Mouse (Mus musculus) activated CD4-positive, CD25-positive, alpha-beta regulatory T cell, adult 4 months (primary cell): Measurements from ENCODE around the gene Odaph. TPM values are rescaled to one million over a fixed set of nuclear protein-coding genes. Genes with fewer than 3 reads are reported as not detected.

Experiments
- ATAC-seq: one replicate; pipeline ENCODE4 v1.8.0; 2017
- polyA plus RNA-seq, 2 experiments: library from polyadenylated mRNA; unstranded; fragments of 100-300 nt; shearing (Covaris generic); gene quantifications; one replicate each; pipeline ENCODE4 v1.2.1; 2017

The Odaph gene
- polyA plus RNA-seq, 2 experiments from 2014 or later = not detected

DNA sequence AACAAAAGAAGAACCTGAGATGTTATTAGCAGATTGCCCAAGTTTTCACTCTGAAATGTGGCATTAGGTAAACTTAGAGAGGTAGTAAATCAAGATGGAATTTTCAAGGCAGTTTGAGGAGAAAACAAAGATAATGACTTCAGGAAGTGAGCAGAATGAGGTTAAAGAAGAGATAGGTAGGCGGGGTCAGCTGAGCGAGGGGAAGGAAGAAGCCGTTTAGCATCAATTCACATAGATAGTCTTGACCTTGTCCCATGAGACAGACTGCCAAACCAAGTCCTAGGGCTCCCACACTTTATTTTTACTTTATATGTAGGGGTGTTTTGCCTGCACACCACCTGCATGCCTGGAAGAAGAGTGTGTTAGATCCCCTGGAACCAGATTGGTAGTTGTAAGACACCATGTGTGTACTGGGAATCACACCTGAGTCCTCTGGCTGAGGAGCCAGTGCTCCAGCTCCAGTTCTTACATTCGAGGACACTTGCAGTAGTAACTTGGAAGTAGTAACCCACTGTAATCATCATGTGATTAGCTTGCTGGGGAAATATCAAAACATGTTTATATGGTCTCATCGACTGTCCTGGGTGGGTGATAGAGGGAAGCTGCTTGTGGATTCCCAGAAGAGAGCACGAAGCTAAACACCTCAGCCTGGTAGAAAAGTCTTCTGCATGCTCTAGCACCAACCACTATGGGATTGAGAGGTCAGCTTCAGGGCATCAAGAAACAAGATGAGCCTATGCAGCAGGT, 4.1 kb downstream of the Odaph start:
- ATAC-seq = no peak

DNA sequence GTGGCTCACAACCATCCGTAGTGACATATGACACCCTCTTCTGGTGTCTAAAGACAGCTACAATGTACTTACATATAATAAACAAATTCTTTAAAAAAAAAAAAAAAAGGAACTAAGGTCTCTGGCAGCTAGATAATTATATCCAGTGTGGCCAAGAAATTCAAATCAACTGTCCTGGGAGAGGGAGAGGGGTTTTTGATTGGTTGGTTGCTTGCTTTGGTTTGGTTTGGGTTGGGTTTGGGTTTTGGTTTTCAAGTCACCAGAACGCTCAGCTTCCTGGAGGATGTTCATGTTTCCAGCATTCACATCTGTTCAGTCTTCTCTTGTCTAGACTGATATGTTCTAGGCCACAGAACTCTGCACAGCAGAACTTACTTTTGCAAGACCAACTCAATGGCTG, 5.8 kb downstream of the Odaph start:
- no peak for ATAC-seq

DNA sequence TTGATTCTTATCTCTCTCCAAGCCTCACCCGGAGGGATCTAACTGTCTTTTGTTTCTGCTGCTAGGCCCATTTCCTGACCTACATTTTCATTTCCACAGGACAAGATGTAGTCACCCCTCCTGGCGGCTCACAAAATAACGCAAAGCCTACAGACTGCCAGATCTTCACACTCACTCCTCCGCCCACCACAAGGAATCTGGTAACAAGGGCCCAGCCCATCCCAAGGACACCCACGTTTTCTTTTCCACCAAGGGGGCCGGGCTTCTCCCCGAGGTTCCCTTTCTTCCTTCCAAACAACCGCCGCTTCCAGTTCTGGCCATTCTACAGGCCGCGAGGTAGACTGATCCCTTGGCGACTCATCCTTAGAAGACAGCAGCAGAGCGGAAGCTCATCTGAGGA, 7.3 kb downstream of the Odaph start:
- no peak for ATAC-seq

DNA sequence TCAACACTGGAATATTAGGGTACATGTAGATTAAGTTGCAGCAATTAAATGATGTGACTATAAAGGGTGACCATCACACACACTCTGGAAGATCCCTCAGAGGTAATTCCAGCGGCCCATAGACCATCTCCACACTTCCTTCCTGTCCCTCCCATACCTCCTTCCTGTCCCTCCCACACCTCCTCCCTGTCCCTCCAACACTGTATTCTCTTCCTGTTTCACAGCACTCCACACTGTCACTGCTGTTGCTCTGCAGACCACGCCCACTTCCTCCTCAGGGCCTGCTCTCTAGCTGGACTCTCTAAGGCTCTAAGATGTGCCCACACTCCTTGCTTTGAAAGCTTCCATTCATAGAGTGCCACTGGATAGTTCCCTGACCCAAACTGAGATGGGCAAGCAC, 13.5 kb downstream of the Odaph start:
- peak; percentile 82 for ATAC-seq

DNA sequence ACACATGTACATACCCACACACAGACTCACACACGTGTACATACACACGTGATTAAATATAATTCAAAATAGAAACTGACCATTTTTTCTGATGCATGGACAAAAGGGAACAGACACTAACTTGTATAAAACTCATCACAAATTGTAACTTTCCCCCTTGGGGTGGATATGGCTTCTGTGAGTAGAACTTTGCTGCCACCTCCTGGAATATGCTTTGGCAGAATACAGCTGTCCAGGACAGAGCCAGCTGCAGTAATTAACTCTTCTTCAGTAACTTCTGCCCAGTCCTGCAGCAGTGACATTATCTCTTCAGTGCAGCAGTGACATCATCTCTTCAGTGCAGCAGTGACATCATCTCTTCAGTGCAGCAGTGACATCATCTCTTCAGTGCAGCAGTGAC, 15.7 kb downstream of the Odaph start:
- peak; percentile 56 for ATAC-seq

DNA sequence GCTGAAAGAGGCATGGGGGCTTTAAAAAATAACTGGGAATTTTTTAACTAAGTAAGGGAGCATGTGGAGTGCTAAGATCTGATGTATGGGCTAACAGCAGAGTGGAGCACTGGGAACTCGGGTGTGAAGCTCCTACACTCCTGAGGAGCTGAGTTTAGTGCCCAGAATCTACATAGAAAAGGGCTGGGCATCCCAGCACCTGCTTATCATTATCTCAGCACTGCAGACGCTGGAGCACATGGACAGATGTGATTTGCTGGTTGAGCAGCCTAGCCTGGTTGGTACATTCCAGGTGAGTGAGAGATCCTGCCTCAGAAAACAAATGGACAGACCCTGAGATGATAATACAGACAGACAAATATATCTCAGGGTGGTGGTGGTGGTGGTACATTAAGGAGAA, 22.6 kb downstream of the Odaph start:
- no peak for ATAC-seq

DNA sequence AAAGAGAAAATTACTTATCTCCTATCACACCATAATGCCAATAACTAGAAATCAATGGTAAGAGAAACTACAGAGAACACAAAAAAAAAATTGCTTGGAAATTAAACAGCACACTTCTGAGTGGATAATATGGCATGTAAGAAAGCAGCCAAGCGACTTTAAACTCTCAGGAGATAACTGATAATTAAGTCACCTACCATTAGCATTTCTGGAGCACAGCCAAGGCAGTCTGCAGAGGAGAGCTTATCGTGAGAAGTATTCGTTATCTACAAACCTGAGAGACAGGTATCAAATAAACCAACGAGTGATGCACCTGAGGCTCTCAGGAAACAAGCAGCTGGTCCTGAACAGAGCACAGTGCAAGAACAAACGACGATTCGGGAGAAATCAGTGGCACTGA, 24.5 kb downstream of the Odaph start:
- ATAC-seq = no peak

DNA sequence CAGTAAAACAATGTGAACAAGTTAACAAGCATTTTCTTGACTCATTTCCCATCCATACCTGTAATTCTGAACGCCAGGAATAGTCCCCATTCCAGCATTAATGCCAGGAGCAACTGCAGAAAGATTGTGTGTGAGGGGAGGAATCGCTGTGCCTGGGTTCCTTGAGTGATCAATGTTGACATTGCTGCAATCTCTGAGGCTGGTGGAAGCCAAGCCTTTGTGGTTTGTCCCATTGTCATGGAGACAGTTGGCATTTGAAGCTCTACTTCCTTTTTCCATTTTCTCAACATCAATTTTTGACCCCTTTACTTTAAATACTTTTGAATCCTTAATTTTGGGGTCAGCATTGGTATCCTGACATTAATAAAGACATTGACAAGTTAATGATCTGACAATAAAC, 32.7 kb downstream of the Odaph start:
- ATAC-seq = no peak

DNA sequence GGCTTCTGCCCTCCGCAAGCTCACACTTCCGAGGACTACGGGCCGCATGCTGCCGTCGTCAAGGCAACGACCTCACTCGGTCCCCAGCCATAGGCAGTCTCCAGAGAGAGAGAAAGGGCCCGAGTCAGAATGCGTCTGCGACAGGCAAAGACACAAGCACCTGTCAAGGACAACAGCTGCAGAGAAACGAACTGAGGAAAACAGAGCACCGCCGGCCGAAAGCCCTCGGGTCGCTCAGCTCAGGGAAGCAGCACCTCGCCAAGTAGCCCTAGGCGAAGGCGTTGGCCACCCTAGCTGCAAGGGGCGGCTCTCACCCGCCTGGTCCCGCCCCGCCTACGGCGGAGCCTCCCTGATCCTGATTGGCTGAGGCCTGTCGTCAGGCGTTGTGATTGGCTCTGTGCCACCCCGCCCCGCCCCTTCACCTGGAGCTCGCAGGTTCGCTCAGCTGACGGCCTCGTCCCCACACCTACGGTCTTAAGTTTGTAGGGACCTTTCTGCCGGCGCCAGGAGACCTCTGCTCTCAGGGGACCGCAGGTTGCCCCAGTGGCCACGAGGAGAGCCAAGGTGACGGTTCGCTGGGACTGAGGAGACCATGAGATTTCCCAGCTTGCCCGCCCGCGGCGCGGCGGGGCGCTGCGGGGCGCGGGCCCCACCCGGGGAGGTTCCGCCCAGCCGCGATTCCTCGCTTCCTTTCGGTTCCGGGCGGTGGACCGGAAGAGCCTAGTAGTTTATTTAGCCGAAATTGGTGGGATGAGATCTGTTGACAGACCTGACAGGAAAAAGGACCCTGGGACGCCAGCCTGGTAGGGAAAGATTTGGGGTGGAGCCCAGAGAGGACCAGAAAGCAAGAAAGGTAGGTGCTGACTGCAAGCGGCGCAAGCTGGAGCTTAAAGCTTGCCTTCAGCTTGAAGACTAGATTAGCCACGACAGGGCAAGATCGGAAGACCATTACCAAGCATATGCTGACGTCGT, 55.4 kb downstream of the Odaph start:
- ATAC-seq = peak; percentile 98

DNA sequence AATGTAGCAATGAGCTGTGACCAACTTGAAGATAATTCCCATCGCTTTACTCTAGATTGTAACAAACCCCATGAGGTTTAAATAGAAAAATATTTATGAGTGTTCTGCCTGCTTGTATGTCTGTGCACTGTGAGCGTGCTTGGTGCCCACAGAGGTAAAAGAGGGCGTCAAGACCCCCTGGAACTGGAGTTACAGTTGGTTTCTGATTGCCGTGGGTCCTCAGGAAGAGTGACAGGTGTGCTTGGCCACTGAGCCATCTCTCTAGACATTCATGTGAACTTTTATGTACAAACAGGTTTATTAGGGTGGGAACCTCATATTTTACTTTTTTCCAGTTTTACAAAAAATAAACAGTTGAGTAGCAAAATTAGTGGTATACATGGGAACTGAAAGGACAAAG, 56.5 kb downstream of the Odaph start, which contains the start of gene Cdkl2:
Gene Cdkl2, minus strand, starts transcription at position 101 of the 400 bp plus-strand sequence.
- ATAC-seq = no peak

Other genes with a start within 250 kb of the Odaph start
- 10 to 100 TPM; 73.3 to 92.6 TPM for gene Rchy1, start 24.4 kb upstream of the Odaph start, polyA plus RNA-seq
- gene Cdkl2, start 56.4 kb downstream of the Odaph start, polyA plus RNA-seq = 1 to 10 TPM; 2.6 to 3.4 TPM
- 100 to 1,000 TPM; 204 to 221 TPM for gene G3bp2, start 96.2 kb downstream of the Odaph start, polyA plus RNA-seq
- 10 to 100 TPM; 31.3 to 33.8 TPM for gene Uso1, start 150.5 kb downstream of the Odaph start, polyA plus RNA-seq
- not detected for gene U90926, start 227.9 kb downstream of the Odaph start, polyA plus RNA-seq